Mouse (Mus musculus): ENCODE results near the gene Wnk1. TPM values are rescaled to one million over a fixed set of nuclear protein-coding genes. Genes with fewer than 3 reads are reported as not detected.
A peak's percentile ranks its signal among the peaks of the same experiment; 100 is the strongest.

Wnk1 gene
- polyA plus RNA-seq, 1 experiment from 2014 or later = 68.9 TPM

DNA sequence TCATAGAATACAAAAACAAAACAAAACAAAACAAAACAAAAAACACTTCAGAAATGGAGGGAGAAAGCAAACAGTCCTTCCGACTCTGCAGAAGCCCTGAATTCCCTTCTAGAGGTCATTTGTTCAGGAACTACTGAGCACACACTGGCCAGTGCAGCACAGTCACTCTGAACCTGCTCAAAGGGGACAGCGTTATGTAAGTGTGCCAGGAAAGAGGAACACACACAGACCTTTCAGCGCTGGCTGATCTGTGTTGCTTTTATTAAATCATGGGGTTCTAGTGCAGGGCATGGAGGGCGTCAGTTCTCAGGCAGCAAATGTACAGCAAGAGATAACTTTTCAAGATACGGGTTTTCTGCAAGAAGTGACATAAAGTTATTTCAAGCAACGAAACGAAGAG lies 155.3 kb downstream of the Wnk1 start:
- Histone ChIP-seq H3K27ac (no peak overlapping the region), H3K27me3 (no peaks in the 10 kb centered on the region), H3K9ac (no peak overlapping the region), H3K9me3 (no peaks in the 10 kb centered on the region), H3K36me3 (no peaks in the 10 kb centered on the region), H3K4me2 (no peak overlapping the region), H3K4me3 (no peak overlapping the region), H3K4me1 (no peaks in the 10 kb centered on the region)
- 81% methylated on average over 7 of the region's 7 CpGs for WGBS
- no peak for ATAC-seq (ENCODE audit: insufficient number of reproducible peaks, insufficient read depth, low FRiP score, low TSS enrichment, low read depth)

MicroRNAs within 50 kb of the gene (microRNA counts, 519-probe panel; counts per million panel counts)
- microRNA mmu-miR-706 = 236 counts per million, percentile 44 among the panel's probes with 10 or more counts

Small RNA genes lying within 50 kb of the gene (microRNA-seq; reads per million reads assigned to microRNA genes)
- not detected for gene Mir706

Other genes with a start within 250 kb of the Wnk1 start
- gene Erc1, start 190.5 kb downstream of the Wnk1 start, polyA plus RNA-seq (2015; fragmentation: Nextera tagmentation; extraction: Ambion mirVana) = 27.6 and 27.8 TPM in 2 replicates
- 27.9 and 32.7 TPM in 2 replicates for gene Rad52, start 136.0 kb downstream of the Wnk1 start, polyA plus RNA-seq (2015; fragmentation: Nextera tagmentation; extraction: Ambion mirVana)
- gene Ninj2, start 54.7 kb upstream of the Wnk1 start, polyA plus RNA-seq (2015; fragmentation: Nextera tagmentation; extraction: Ambion mirVana) = not detected in 2 replicates